Mouse (Mus musculus) c-Kit-positive CD71-positive TER-119-positive erythroid progenitor cells, embryonic 14.5 days (primary cell): Measurements from ENCODE around the gene Kif24.

ENCODE experiments used
- DNase-seq: peaks from one replicate; pipeline ENCODE4 v3.0.0-alpha.2; 2013; ENCODE audit warnings: low spot score

The Kif24 gene

DNA sequence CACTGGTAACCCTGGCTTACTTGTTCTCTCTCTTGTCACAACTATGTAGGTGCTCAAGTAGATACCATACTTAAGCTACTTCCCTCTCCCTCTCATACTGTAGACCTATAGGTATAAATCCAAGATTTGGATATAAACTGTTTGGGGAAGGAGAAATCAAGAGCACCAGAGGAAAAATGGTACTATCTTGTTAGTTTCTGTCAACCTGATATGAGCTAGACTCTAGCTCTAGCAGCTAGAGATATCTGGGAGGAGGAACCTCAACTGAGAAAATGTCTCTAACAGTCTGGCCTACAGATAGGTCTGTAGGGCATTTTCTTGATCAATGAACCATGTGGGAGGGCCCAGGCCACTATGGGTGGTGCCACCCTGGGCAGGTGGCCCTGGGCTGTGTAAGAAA, 63.5 kb downstream of the Kif24 start:
- no peak for DNase-seq

DNA sequence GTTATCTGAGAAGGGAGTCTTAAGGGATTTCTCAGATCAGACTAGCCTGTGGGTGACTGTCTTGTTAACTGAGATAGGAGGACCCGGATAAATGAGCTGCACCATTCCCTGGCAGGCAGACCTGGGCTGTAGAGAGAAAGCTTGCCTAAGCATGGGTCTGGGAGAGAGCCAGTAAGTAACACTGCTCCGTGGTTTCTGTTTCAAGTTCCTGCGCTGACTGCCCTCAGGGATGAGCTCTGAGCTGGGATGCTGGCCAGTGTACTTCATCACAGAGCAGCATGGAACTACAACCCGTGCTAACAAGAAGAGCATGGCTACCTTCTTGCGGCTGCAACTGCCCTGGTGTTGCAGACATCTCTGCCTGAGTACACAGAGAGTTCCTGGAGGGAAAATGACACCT, 64.8 kb downstream of the Kif24 start:
- no peak for DNase-seq

DNA sequence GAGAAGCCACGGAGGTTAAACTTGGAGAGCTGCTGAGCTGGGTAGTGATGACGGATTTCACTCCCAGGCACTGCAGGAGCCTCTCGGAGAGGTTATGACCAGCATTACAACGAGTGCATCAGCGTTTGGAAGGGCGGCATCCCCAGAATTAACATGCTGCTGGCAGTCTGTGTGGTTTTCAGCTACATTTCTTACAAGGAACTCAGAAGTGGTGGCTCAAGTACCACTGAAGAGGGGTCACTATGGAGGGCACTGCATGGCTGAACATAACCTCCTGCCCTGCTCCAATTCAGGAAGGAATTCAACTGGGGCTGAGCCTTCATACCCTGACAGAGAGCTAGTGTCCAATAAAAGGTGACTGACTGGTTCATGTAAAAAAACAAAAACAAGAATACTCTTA, 66.3 kb downstream of the Kif24 start:
- no peak for DNase-seq

DNA sequence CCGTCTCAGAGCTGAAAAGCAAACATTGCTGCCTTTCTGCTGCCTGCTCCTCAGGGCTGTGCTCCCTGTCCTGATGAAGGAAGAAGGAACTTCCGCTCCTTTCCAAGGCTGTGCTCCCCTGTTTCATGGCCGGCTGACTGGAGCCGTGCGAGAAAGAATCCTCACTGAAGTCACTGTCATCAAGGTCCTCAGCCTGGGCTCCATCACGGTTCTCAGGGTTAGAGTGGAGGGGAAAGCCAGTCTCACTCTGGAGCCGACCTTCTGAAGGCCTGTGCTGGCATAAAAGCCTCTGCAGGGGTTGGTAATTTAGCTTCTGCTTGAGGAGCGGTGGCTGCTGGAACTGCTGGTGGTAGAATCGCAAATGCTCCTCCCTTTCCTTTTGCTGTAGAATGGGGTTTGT, 70.0 kb downstream of the Kif24 start:
- no peak for DNase-seq

DNA sequence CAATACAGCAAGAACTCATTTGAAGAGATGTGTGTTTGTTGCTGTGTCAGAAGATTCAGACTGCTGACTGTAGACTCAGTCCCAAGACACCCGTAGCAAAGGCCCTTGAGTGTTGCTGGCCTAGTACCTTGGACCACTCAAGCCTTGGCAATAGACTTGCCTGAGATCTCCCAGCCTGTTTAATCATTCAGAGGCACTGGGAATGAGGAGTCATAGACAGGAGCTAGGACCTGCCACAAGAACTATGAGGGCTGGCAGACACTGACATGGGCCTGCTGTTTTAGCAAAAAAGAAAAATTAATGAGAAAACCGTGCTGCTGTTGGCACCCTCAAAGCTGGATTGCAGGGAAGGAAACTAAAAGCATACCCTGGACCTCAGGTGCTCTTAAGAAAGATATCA, 73.7 kb downstream of the Kif24 start:
- no peak for DNase-seq

DNA sequence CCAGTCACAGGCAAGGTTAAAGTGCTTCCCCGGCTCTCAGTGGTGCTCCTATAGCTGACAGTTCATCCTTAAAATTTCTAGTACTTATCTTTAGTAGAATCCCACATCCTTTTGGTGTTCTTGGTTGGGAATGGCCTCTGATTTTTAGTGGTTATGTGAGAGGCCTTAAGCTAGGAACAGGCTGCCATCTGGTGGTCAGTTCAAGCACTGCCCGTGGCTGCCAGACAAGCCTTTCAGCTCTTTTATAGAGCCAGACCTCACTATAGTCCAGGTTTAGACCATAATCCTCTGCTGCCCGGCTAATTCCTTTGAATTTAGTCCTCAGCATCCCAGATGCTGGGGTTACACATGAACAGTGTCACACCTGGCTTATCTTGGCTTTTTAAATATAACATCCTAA, 74.6 kb downstream of the Kif24 start:
- peak; percentile 74 for DNase-seq

DNA sequence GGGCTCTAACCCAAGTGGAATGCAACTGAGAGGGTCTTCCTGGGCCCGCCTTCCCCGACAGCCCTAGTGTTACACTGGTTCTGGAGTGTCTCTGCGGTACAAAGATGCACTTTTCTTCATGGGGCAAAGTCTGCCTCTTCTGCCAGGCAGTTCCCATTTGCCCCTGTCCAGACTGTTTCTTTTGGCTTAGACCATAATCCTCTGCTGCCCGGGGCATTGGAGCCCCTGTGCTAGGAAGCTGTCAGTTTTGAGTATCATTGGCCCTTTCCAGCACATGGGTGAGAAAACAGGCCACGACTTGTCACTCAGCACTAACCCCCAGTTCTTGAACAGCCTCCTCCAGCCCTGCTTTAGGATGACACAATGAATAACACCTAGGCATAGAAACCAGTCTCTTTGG, 75.4 kb downstream of the Kif24 start:
- DNase-seq = no peak

DNA sequence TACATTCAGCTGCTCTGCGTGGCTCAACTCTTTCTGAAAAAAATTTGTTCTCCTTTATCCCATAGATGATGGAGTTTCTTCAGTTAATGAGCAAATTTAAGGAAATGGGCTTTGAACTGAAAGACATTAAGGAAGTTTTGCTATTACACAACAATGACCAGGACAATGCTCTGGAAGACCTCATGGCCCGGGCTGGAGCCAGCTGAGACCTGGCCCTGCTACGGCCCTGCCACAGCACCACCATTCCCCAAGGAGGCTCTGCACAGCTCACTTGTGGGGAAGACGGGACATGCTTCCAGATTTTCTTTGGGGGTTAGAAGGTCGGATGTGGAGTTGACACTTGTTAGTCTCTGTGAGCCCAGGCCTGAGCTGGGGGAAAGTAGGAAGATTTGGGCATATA, 76.1 kb downstream of the Kif24 start:
- DNase-seq = no peak

DNA sequence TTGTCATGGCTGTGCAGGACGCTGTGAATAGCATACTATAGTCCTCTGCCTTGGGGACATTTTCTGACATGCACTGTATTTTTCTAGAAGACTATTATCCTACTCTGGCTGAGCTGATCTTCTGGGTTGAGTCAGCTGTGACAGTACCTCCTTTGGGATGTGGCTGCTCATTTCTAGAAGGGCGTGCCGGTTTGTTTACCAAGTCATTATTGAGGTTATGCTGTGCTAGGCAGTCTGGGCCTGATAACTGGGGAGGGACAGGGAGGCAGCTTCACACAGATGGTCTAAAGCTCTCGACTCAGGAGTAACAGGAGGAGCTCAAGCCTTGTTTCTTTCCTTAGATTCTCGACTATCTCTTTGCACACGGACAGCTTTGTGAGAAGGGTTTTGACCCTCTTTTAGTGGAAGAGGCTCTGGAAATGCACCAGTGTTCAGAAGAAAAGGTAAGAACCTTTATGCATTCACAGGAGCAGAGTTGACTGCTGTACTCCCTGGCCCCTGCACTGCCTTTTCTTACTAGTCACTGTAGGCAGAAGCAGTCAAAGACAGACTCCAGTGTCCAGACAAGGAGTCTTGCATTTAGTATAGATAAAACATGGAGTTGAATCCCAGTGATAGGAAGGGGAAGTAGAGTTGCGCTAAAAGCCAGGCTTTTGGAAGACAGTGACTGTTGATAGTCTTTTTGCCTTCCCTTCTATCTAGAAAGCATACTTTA, 76.8 kb downstream of the Kif24 start:
- DNase-seq = peak; percentile 80

DNA sequence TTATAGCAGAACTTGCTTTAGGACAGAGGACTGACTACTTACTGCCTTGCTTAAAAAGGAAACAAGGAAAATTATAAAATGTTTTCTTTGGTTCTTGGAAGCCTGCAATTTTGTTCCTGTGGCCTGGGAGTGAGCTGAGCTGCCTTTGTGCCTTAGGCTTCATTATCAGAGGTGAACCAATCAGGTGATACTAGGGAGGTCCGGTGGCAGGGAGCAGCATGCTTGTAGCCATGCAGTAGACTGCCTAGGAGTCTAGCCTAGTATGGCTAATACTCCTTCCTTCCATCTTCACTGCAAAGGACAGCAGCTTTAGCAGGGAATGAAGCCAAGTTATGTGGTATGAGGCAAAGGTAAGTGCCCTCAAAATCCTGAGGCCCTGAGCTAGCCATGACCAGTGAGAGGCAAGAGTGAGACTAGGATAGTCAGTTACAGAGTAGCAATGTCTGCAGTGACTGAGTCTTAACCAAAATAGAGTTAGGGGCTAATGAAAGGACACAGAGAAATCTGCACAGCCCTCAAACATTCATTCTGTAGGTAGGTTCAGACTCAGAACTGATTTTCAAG, 78.2 kb downstream of the Kif24 start:
- DNase-seq = no peak

DNA sequence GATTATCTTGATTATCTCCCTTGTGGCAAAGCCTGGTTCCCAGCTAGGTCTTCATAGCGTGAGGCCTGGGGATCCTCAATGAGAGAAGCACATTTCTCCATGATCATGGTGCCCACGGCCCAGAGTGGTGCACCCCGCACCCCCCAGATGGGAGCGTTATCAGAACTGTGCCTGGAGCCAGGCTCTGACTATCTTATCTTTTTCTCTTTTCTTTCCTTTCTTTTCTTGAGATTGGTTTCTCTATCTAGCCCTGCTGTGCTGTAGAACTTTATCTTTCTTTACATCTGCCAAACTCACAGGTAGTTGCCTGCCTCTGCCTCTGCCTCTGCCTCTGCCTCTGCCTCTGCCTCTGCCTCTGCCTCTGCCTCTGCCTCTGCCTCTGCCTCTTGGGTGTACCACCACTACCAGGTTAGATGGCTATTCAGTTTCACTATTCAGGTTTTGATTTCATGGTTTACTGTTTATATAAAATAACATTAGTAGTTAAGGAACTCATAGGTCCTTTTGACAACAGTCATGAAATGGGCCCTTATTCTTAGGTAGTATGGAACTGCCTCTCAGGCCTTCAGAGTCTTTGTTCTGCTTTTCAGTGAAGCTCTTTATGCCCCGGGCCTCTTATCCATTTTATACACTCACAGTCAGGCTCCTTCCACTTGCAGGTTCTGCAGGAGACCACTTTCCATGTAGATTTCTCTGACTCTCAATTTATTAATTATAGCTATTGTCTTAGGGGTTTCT, 83.3 kb downstream of the Kif24 start:
- no peak for DNase-seq

DNA sequence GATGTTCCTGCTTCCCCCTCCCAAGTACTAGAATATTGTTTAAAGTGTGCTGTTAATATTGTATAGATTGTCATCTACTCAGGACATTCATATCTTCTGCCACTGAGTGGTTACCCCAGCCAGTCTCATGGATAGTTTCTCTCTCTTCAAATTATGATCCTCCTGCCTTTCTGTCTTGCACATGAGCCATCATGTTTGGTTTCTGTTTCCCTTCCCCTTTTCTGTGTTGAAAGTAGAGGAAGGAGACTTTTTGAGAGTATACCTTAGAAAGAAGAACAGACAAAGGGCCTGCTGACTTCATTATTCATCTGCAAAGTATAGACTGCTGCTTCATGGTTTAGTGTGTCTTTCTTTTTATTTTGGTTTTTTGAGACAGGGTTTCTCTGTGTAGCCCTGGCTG, 87.1 kb downstream of the Kif24 start:
- no peak for DNase-seq

DNA sequence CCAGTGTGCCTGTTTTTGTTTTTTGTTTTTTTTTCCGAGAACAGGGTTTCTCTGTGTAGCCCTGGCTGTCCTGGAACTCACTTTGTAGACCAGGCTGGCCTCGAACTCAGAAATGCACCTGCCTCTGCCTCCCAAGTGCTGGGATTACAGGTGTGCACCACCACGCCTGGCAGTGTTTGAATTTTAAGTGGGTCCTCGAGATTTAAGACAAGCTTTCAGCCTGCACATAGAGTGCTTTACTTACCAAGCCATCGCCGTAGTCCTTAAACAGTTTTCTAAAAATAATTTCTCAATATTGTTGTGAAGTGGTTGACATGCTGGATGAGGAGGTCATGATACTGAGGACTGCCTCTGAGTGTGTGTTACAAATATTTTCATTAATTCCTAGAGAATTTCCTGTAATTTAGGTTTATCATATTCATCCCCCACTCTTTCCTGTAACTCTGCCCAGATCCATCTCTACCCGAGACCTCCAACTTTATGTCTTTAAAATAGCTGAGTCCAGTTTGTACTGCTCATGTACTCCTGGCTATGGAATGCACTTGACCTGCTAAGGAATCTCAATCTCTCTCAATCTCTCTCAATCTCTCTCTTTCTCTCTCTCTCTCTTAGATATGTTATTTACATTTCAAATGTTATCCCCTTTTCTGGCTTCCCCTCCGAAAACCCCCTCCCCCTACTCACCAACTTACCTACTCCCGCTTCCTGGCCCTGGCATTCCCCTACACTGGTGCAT, 94.8 kb downstream of the Kif24 start:
- DNase-seq = no peak

DNA sequence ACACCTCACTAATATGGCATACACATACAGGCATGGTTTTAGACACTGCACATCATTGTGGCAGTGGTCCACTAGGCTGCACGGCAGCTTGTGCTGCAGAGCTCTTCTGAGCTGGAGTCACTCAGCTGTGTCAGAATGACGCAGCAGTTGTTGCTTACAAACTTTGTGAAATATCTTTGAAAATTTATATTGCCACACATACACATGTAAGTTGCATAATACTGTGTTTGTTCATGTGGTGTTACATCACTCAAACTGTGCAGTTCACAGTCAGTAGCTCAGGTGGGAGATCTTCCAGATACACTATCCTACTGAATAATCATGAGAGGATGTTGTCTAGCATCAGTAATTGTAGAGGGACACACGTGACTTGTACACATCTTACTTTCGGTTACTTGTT, 96.5 kb downstream of the Kif24 start:
- no peak for DNase-seq

DNA sequence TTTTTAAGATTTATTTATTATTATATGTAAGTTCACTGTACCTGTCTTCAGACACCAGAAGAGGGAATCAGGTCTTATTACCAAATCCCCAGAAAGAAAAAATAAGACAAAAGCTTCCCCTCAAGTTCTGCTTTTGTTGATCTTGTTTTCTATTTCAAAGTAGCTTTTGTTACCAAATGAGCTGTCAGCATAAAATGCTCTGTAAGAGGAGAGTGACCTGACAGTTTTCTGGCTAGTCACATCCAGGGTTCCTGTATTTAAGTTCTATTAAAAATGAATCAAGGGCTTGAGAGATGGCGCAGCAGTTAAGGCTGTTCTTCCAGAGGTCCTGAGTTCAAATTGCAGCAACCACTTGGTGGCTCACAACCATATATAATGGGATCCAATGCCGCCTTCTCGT, 103.6 kb downstream of the Kif24 start:
- DNase-seq = no peak

DNA sequence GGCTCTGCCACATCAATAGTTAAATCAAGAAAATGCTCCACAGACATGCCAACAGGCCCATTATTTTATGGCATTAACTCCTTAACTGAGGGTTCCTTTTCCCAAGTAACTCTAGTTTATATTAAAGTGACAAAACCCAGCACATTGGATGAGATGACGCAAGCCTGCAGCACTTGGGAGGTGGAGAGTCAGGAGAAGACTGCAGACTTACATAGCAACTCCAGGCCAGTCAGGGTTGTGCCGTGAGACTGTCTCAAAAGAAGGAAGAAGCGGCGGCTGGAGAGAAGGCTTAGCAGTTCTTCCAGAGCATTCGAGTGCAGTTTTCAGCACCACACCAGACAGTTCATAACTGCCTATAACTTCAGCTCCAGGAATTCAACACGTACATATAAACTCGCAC, 105.3 kb downstream of the Kif24 start:
- no peak for DNase-seq

DNA sequence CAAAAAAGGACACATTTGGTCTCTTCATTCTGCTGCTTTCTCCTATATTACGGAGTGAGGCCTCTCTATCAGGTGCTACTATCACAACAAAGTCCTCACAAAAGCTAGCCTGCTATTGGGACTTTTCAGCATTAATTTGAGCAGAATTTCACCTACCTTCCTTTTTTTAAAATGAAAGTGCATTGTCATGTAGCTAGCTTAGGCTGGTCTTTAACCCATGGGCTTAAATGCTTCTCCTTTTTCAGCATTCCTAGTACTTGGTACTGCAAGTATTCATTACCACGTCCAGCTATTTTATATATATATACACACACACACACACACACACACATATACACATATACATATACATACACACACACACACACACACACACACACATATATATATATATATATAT, 106.0 kb downstream of the Kif24 start:
- DNase-seq = no peak

DNA sequence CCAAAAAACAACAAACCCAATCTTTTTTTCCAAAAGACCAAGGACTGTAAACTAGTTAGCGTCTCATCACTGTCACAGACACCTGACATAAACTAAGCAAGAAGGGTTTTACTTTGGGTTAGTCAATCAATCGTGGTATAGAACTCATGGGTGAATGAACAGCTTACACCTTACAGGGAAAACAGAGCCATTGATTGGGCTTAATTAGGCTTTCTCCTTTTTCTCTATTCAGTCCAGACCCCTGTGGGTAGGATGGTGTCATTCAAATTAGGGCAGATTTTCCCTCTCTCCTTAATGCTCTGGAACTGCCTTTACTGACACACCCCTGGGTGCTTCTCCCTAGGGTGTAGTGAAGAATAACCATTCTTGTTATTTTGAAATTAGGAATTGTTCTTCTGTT, 107.5 kb downstream of the Kif24 start:
- DNase-seq = no peak

DNA sequence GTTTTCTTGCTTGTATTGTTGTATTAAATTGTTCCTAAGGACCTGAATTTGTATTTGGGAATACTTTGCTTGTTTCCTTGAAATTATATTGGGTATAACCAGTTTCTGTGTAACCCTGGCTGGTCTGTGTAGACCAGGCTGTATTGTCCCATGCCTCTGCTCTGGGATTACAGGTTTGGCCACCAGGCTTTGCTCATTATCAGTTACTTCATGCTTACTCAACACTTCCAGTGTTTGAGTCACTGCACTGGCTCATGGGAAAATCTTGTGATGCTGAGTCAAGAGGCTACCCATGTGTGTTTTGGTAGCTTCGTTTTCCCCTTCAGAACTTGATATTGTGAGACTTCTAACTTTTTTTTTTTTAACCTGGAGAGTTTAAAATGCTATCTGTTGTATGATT, 111.4 kb downstream of the Kif24 start:
- no peak for DNase-seq

DNA sequence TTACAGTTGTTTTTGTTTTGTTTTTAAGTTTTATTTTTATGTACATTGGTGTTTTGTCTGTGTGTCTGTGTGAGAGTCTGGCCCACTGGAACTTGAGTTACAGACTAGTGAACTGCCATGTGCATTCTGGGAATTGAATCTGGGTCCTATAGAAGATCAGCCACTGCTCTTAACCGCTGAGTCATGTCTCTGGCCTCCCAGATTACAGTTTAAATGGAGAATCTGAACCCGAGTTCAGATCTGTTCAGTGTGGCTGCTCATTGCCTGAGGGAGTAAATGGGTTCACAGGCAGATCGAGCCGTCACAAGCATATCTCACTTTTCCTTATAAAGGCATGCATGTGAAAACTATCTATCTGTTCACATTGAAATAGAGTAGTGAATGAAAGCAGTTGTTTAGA, 111.9 kb downstream of the Kif24 start:
- DNase-seq = peak; percentile 59

DNA sequence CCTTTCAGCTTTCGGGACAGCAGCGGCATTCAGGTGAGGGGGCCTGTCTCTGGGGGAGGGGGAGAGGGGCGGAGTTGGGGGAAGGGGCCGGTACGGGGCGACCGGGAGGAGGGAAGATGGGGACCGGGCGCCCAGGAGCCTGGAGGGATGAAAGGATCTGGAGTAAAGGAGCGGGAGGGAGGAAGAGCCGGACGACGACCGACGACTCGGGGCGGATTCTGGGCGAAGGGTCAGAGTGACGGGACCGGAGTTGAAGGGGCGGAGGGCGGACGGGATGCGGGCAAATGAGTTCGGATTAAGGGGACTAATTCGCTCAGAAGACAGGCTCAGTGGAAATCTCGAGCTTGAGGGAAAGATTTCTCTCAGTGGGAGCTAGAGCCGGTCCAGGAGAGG, 115.5 kb downstream of the Kif24 start:
- peak; percentile 33 for DNase-seq

DNA sequence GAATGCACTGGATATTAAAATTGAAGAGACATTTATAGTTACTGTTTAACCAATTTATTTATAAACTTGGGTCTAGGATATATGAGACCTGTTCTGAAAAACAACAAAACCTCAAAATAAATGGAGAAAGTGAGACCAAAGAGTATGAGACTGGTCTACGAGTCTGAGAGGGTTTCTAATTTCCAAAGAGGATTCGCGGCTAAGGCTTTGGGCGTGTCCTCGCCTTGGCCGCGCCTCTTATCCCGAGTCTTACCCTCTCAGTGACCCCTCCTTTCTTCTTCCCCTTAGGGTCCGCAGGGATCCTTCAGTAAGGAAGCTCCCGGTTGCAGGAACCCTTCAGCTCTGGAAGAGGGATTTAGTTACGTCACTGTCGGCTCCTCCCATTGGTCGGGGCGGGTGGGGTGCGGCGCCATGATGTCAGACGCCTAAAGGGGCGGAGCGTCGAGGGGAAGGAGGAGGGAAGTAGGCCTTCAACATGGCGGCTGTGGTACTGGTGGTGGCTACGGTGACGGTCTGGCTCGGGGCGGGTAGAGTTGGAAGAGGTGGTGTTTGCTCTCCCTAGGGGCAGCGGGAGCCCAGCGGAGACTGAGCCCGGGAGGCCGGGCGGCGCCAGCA, 116.0 kb downstream of the Kif24 start, which contains the start of gene Ubap1:
Gene Ubap1, plus strand, starts transcription at position 413 of the 615 bp plus-strand sequence.
- peak; percentile 96 for DNase-seq
